Mouse (Mus musculus) lung, postnatal 0 days (tissue): ENCODE data around the gene Mgat5.

Source experiments
- CTCF ChIP-seq: IDR thresholded peaks from 2 replicates; pipeline ENCODE4 v1.5.1; 2016; ENCODE audit warnings: antibody characterized with exemption, mild to moderate bottlenecking
- EP300 ChIP-seq: IDR thresholded peaks from 2 replicates; pipeline ENCODE4 v1.6.1; 2016; ENCODE audit warnings: antibody characterized with exemption, mild to moderate bottlenecking, control low read depth

DNA sequence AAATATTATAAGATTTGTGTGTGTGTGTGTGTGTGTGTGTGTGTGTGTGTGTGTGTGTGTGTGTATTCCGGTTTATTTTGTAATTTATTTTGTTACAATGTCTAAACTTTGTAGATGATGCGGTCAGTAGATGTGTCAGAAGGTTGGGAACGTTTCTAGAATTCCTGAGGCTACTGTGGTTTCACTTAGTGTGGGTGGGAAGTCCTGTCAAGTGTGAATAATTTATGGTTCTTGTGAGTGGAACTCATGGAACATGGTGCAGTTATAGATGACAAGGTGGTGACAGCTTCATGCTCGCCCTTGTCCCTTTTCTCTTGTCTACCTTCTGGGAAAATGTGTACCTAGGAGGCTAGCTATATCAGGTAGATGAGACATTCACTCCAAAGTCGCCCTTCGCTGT is 96.2 kb downstream of the Mgat5 start:
- TF ChIP-seq CTCF (no peak), EP300 (no peak)
